Mouse (Mus musculus) neural tube, embryonic 14.5 days (tissue): ENCODE results near the gene Ccl21b. TPM values are rescaled to one million over a fixed set of nuclear protein-coding genes. Genes with fewer than 3 reads are reported as not detected.
"Not testable (repeated sequence)": the region's sequence is repeated elsewhere in the genome, so short reads cannot be mapped to it uniquely, and the experiment has no call there.

Source experiments
- ATAC-seq: fragments of 200-750 bp; cut with Nextera tagmentation; 2 replicates; pipeline ENCODE4 v1.8.0; 2017; ENCODE audit warnings: low read depth, mild to moderate bottlenecking, moderate TSS enrichment, moderate library complexity
- H3K27ac ChIP-seq: fragments of 300-500 bp; sonication (generic); 2 replicates; pipeline ENCODE4 v1.5.1; 2014; ENCODE audit warnings: low read depth, mild to moderate bottlenecking, control low read depth, low read length, moderate library complexity, mixed read lengths
- H3K27me3 ChIP-seq: fragments of 300-500 bp; sonication (generic); 2 replicates; pipeline ENCODE4 v1.6.1; 2014; ENCODE audit warnings: low read length; ENCODE audit not compliant: control insufficient read depth, insufficient read depth
- H3K36me3 ChIP-seq: fragments of 300-500 bp; sonication (generic); 2 replicates; pipeline ENCODE4 v1.6.1; 2014; ENCODE audit warnings: low read length, mixed read lengths; ENCODE audit not compliant: control insufficient read depth, insufficient read depth
- H3K4me1 ChIP-seq: fragments of 300-500 bp; sonication (generic); 2 replicates; pipeline ENCODE4 v1.6.1; 2014; ENCODE audit warnings: low read length; ENCODE audit not compliant: control insufficient read depth, insufficient read depth
- H3K4me2 ChIP-seq: fragments of 300-500 bp; sonication (generic); 2 replicates; pipeline ENCODE4 v1.6.1; 2014; ENCODE audit warnings: mild to moderate bottlenecking, low read depth, low read length, control low read depth
- H3K4me3 ChIP-seq: fragments of 300-500 bp; sonication (generic); 2 replicates; pipeline ENCODE4 v1.5.1; 2014; ENCODE audit warnings: low read depth, low read length, control low read depth, mixed read lengths
- H3K9ac ChIP-seq: fragments of 300-500 bp; sonication (generic); replicated peaks from 2 replicates; pipeline ENCODE4 v1.6.1; 2014; ENCODE audit warnings: low read depth, mild to moderate bottlenecking, control low read depth, low read length, mixed read lengths
- H3K9me3 ChIP-seq: fragments of 300-500 bp; sonication (generic); 2 replicates; pipeline ENCODE4 v1.6.1; 2016; ENCODE audit warnings: low read length; ENCODE audit not compliant: control insufficient read depth
- WGBS: fragments of 180-500 bp; shearing (Covaris S2); extraction: QIAGEN DNeasy Blood & Tissue Kit; methylation state at CpG from one replicate; pipeline ENCODE4 v1.1.7; 2014; 5-methylcytosine and 5-hydroxymethylcytosine counted together
- polyA plus RNA-seq: library from polyadenylated mRNA; unstranded; fragments of >200 nt; fragmentation: Nextera tagmentation; extraction: Ambion mirVana; gene quantifications from 2 replicates; pipeline ENCODE4 v1.2.1, GENCODE M21; 2014

The Ccl21b gene
- polyA plus RNA-seq: not detected in 2 replicates

DNA sequence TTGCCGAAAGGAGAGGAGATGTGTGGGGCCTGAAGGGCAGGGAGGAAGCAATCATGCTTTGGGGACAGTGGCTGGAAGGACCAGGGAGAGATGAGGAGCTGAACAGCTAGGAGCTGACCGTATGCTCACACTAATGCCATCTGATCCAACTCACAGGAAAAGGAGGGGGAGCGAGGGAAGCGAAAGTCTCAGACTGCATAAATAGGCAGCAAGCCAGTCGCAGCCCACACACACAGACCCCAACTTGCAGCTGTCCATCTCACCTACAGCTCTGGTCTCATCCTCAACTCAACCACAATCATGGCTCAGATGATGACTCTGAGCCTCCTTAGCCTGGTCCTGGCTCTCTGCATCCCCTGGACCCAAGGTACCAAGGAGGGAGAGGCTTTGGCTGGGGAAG, at the start of gene Ccl21b:
Ccl21b (plus strand) TSS at position 301 of the 400 bp plus-strand sequence.
- H3K36me3 ChIP-seq, H3K4me3 ChIP-seq, ATAC-seq, H3K9me3 ChIP-seq, H3K4me2 ChIP-seq, H3K27ac ChIP-seq, H3K4me1 ChIP-seq, H3K27me3 ChIP-seq, H3K9ac ChIP-seq: not testable (repeated sequence)
- WGBS: no CpG with 5 or more reads among the region's 5 CpGs

DNA sequence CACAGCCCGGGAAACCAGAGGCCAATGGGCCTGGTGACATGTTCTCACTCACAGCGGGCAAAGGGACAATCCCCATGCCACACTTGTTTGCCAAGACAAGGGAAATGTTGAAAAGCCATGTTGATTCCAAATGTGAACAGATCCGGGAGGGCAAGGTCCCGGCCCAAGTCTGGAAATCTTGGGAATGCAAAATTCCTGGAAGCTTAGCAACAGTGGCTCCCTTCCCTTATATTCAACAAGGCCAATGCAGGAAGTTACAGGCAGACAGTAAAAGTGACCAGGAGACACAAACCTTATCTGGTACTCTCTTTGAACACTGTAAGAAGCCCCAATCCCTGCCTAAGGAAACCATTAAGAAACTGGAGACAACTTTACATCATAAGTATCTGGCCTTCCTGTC, 15.2 kb upstream of the Ccl21b start, which contains the start of gene Gm10600:
Gm10600 (plus strand) TSS at position 301 of the 400 bp plus-strand sequence.
- ATAC-seq, H3K36me3 ChIP-seq, H3K9ac ChIP-seq, H3K4me1 ChIP-seq, H3K4me2 ChIP-seq, H3K27me3 ChIP-seq, H3K27ac ChIP-seq, H3K9me3 ChIP-seq, H3K4me3 ChIP-seq: not testable (repeated sequence)
- no CpG with 5 or more reads among the region's 4 CpGs for WGBS

DNA sequence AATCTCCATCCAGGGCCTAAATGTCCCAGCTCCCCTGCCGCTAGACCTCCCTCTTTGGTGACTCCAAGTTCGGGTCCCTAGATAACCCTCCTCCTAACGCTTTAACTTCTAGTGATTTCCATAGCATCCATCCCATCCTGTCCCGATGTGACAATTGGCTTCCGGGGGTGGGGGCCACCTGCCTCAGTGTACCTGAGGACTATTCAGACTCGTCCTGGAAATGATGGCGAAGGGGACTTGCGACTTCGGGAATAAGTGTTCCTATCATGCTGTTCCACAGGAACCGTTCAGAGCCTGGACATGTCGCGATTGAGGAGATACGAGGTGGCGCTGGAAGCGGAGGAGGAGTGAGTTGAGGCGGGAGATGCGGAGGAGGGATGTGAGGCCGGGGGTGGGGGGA, 38.4 kb downstream of the Ccl21b start, which contains the start of gene Gm21953:
Gm21953 (plus strand) TSS at position 301 of the 400 bp plus-strand sequence.
- not testable (repeated sequence) for ATAC-seq, H3K36me3 ChIP-seq, H3K4me3 ChIP-seq, H3K9ac ChIP-seq, H3K27ac ChIP-seq, H3K4me2 ChIP-seq, H3K4me1 ChIP-seq, H3K27me3 ChIP-seq, H3K9me3 ChIP-seq
- WGBS: no CpG with 5 or more reads among the region's 18 CpGs

Other genes with a start within 250 kb of the Ccl21b start
- gene Gm21093, start 221.0 kb upstream of the Ccl21b start, polyA plus RNA-seq: 1.4 and 1.6 TPM in 2 replicates
- gene Gm3893, start 164.6 kb upstream of the Ccl21b start, polyA plus RNA-seq: not detected in 2 replicates
- gene Gm13304, start 140.9 kb upstream of the Ccl21b start, polyA plus RNA-seq: not detected in 2 replicates
- 3.1 and 3.8 TPM in 2 replicates for gene Gm13306, start 102.3 kb upstream of the Ccl21b start, polyA plus RNA-seq
- gene Gm13305, start 87.2 kb upstream of the Ccl21b start, polyA plus RNA-seq: 0.50 TPM in 1 of 2 replicates, not detected in the other
- gene Gm10600, start 15.1 kb upstream of the Ccl21b start, polyA plus RNA-seq: 0.20 TPM in 1 of 2 replicates, not detected in the other
- not detected in 2 replicates for gene Gm21953, start 38.5 kb downstream of the Ccl21b start, polyA plus RNA-seq
- gene Fam205a3, start 62.6 kb downstream of the Ccl21b start, polyA plus RNA-seq: not detected in 2 replicates
- gene Gm21586, start 183.6 kb downstream of the Ccl21b start, polyA plus RNA-seq: not detected in 2 replicates
- gene Gm2163, start 211.0 kb downstream of the Ccl21b start, polyA plus RNA-seq: 0.12 and 0.67 TPM in 2 replicates